Mouse (Mus musculus) embryonic facial prominence, embryonic 13.5 days (tissue): ENCODE data around the gene Nod1. TPM values are rescaled to one million over a fixed set of nuclear protein-coding genes. Genes with fewer than 3 reads are reported as not detected.

Source experiments
- ATAC-seq: fragments of 200-750 bp; cut with Nextera tagmentation; 2 replicates; pipeline ENCODE4 v1.8.0; 2017; ENCODE audit warnings: low read depth; ENCODE audit not compliant: insufficient number of reproducible peaks, insufficient read depth, low FRiP score, low TSS enrichment
- H3K27ac ChIP-seq: fragments of 300-500 bp; sonication (generic); 2 replicates; pipeline ENCODE4 v1.5.1; 2015; ENCODE audit warnings: moderate library complexity, mild to moderate bottlenecking, inconsistent platforms
- H3K27me3 ChIP-seq: fragments of 300-500 bp; sonication (generic); 2 replicates; pipeline ENCODE4 v1.6.1; 2015; ENCODE audit warnings: mild to moderate bottlenecking, inconsistent platforms
- H3K36me3 ChIP-seq: fragments of 300-500 bp; sonication (generic); 2 replicates; pipeline ENCODE4 v1.6.1; 2015; ENCODE audit warnings: mild to moderate bottlenecking, inconsistent platforms
- H3K4me1 ChIP-seq: fragments of 300-500 bp; sonication (generic); 2 replicates; pipeline ENCODE4 v1.6.1; 2015; ENCODE audit warnings: inconsistent platforms
- H3K4me2 ChIP-seq: fragments of 300-500 bp; sonication (generic); 2 replicates; pipeline ENCODE4 v1.6.1; 2015; ENCODE audit warnings: moderate library complexity, mild to moderate bottlenecking, inconsistent platforms
- H3K4me3 ChIP-seq: fragments of 300-500 bp; sonication (generic); 2 replicates; pipeline ENCODE4 v1.5.1; 2015; ENCODE audit warnings: mild to moderate bottlenecking, inconsistent platforms
- H3K9ac ChIP-seq: fragments of 300-500 bp; sonication (generic); 2 replicates; pipeline ENCODE4 v1.6.1; 2015; ENCODE audit warnings: mild to moderate bottlenecking, inconsistent platforms
- H3K9me3 ChIP-seq: fragments of 300-500 bp; sonication (generic); 2 replicates; pipeline ENCODE4 v1.6.1; 2016; ENCODE audit warnings: inconsistent platforms
- WGBS: fragments of 180-500 bp; shearing (Covaris S2); methylation state at CpG from one replicate; pipeline ENCODE4 v1.1.7; 2015; ENCODE audit warnings: mixed read lengths; 5-methylcytosine and 5-hydroxymethylcytosine counted together
- polyA plus RNA-seq: library from polyadenylated mRNA; unstranded; fragments of >200 nt; fragmentation: Nextera tagmentation; extraction: Ambion mirVana; gene quantifications from 2 replicates; pipeline ENCODE4 v1.2.1, GENCODE M21; 2015

Nod1 gene
- polyA plus RNA-seq, 1 experiment from 2014 or later = 4.9 TPM

DNA sequence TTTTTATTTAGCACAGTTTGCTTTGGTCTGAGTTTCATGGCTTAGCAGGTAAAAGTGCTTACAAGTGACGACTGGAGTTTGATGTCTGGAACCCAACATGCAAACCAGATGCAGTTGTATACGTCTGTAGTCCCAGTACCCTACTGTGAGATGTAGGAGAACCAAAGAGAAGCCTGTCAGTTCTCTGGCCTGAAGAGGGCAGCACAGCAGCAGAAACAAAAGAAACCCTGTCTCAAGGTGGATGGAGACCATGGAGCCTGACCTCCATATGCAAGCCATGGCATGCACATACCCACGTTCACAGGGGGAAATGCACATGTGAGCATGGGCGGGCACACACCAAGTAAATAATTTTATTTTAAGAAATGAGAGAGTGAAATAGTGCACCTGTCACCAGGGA lies 54.9 kb downstream of the Nod1 start:
- ATAC-seq = no peak

DNA sequence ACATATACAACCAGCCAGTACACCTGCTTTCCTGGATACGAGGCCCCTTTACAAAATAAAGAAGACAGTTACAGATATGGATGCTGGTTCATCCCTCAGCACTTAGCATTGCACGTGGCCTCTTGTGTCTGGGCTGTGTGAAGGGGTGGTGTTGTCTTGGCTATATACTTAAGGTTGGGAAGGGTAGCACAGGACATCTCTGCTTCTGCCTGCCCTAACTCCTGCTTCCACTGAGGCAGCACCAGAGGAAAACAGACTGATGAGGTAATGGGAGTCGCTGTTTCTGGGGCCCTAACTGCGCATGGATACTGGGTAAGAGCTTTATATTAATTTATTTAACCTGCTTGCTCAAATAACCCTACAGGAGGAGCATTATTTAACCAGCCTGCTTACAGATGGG lies 55.5 kb downstream of the Nod1 start:
- Histone ChIP-seq H3K9ac (no peak overlapping the region), H3K9me3 (no peaks in the 10 kb centered on the region), H3K4me1 (0 out of 2 replicates have a peak, but pooled peaks cover 6% of the 10 kb centered on the region), H3K36me3 (no peaks in the 10 kb centered on the region), H3K27me3 (no peaks in the 10 kb centered on the region), H3K27ac (no peak overlapping the region), H3K4me2 (no peak overlapping the region), H3K4me3 (no peak overlapping the region)
- 71% methylated on average over 4 of the region's 4 CpGs for WGBS
- no peak for ATAC-seq

More for the DNA sequence above, 54.9 kb downstream of the Nod1 start:
- no peak overlapping the region for H3K9ac ChIP-seq
- H3K36me3 ChIP-seq = no peaks in the 10 kb centered on the region
- H3K4me2 ChIP-seq = no peak overlapping the region
- WGBS = 33% methylated on average over 4 of the region's 4 CpGs
- H3K9me3 ChIP-seq = no peaks in the 10 kb centered on the region
- H3K27me3 ChIP-seq = no peaks in the 10 kb centered on the region
- no peak overlapping the region for H3K27ac ChIP-seq
- H3K4me3 ChIP-seq = no peak overlapping the region
- 0 out of 2 replicates have a peak, but pooled peaks cover 6% of the 10 kb centered on the region for H3K4me1 ChIP-seq

DNA sequence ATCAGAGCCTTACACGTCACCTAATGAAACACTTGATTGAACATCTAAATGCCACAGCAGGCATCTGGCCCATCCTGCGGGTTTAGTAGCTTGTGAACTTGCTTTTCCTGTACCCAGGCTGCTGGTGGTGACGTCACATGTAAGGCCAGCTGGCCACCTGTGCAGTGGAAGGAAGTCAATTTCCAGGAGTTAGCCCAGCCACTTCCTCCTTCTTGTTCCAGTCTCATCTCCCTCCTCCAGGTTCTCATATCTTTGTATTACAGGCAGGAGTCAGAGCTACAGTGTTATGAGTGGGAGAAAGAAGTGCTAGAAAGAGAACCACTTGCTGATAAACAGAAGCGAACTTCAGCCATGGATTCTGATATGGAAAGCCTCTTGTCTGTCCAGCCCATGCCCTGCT lies 56.2 kb downstream of the Nod1 start:
- no peaks in the 10 kb centered on the region for H3K9me3 ChIP-seq
- no peak overlapping the region for H3K4me2 ChIP-seq
- H3K4me3 ChIP-seq = no peak overlapping the region
- WGBS = 65% methylated on average over 4 of the region's 4 CpGs
- H3K9ac ChIP-seq = no peak overlapping the region
- no peak for ATAC-seq
- 0 out of 2 replicates have a peak, but pooled peaks cover 6% of the 10 kb centered on the region for H3K4me1 ChIP-seq
- H3K27me3 ChIP-seq = no peaks in the 10 kb centered on the region
- no peaks in the 10 kb centered on the region for H3K36me3 ChIP-seq
- no peak overlapping the region for H3K27ac ChIP-seq

DNA sequence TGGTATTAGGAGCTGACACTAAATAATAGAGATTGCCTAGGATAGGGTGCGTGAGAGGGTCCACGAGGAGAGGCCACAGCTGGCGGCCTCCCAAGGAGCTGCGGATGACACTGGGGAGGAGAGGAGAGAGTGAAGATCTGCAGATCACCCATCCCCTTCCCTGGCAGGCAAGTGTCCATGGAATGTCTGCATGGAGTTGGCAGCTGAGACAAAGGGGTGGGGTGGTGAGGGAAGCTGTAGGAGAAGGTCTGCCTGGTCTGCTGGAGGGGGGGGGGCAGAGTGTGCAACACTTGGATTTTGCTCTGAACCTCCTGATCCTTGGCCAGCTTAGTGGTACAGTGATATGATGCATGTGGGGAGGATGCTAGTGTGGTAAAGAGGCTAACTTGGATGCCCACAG lies 57.4 kb downstream of the Nod1 start:
- WGBS = 79% methylated on average over 4 of the region's 4 CpGs
- H3K4me2 ChIP-seq = no peak overlapping the region
- H3K4me1 ChIP-seq = no peaks in the 10 kb centered on the region
- H3K9ac ChIP-seq = no peak overlapping the region
- H3K27ac ChIP-seq = no peak overlapping the region
- H3K27me3 ChIP-seq = no peaks in the 10 kb centered on the region
- no peaks in the 10 kb centered on the region for H3K9me3 ChIP-seq
- no peak for ATAC-seq
- H3K4me3 ChIP-seq = no peak overlapping the region
- no peaks in the 10 kb centered on the region for H3K36me3 ChIP-seq

DNA sequence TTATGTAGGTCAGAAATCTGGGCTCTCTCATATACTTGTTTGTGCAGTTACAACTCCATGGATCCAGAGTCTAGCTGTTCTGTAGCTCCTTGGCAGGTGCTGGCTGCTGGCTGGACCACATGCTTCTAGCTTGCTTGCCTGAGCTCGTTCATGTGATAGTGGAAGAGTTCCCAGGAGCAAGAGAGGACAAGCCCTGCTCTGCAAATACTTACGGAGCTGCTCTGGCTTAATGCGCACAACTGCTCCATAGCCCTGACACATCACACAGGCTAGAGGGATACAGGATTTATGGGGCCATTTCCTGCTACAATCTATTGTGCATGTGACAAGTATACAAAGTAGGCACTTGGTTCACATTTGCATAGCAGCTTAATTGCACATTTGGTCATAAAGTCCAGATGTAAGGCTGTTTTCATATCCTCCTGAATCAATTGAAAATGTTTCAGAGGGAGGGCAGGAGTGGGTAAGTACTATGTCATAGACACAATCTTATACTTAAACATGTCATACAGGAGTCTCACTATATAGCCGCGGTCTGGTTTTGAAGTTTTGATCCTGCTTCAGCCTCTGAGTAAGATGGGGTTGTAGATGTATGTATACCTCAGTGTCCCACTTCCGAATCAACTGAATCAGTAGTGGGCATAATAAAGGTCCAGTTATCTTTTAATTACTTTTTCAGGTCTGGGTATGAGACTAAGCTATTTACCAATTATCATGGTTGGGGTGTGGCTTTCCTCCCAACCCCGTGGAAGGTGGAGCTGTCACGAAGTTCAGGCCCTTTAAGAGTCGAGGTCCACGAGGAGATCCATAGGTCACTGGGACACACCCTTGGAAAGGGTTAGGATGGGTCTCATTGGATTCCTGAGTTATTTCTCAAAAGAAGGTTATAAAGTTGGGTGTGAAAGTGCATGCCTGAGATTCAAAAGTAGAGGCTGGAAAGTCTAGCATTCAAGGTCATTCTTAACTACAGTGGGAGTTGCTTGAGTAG lies 66.1 kb downstream of the Nod1 start:
- no peak overlapping the region for H3K4me3 ChIP-seq
- 82% methylated on average over 10 of the region's 10 CpGs for WGBS
- H3K9me3 ChIP-seq = no peaks in the 10 kb centered on the region
- no peaks in the 10 kb centered on the region for H3K36me3 ChIP-seq
- no peaks in the 10 kb centered on the region for H3K27me3 ChIP-seq
- H3K4me2 ChIP-seq = no peak overlapping the region
- no peaks in the 10 kb centered on the region for H3K4me1 ChIP-seq
- H3K9ac ChIP-seq = no peak overlapping the region
- no peak overlapping the region for H3K27ac ChIP-seq
- peak; percentile 59; the same call in 1 of the 2 replicates for ATAC-seq

DNA sequence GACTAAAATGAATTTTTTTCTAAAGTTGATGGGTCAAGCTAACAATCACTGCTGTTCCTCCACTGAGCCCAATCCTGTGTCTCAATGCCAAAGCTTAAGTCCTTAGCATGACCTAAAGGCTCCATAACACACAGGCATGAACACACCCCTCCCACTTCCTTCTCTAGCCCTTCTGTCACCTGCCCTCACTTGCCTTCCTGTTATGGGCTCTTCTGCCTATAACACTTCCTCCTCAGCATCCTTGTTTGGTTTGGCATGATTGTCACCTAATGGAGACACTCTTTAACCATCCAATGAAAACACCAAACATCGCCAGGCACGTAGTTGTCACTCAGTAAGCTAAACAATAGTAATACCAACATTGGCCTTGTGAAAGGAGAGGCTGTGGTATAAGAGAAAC lies 69.9 kb downstream of the Nod1 start:
- H3K4me3 ChIP-seq = no peak overlapping the region
- ATAC-seq = no peak
- WGBS = 92% methylated on average over 2 of the region's 2 CpGs

DNA sequence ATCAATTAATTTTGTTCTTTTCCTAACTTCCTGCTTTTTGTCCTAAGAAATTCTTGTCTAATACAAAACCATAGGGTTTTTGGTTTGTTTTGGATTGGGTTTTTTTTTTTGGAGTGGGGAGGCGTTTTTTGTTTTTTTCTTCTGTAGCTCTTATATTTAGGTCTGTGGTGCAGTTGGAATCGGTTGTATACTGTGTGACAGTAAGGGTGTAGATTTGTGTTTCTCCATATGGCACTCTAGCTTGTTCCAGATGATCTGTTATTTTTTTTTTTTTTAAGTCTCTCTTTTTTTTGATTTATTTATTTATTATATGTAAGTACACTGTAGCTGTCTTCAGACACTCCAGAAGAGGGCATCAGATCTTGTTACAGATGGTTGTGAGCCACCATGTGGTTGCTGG lies 72.2 kb downstream of the Nod1 start:
- no peaks in the 10 kb centered on the region for H3K9me3 ChIP-seq
- H3K4me1 ChIP-seq = no peaks in the 10 kb centered on the region
- no peak overlapping the region for H3K27ac ChIP-seq
- H3K9ac ChIP-seq = no peak overlapping the region
- H3K36me3 ChIP-seq = no peaks in the 10 kb centered on the region
- ATAC-seq = no peak
- whole genome bisulfite sequencing = 83% methylated on average over 2 of the region's 2 CpGs
- H3K27me3 ChIP-seq = no peaks in the 10 kb centered on the region
- H3K4me2 ChIP-seq = no peak overlapping the region
- no peak overlapping the region for H3K4me3 ChIP-seq

More for the DNA sequence above, 69.9 kb downstream of the Nod1 start:
- Histone ChIP-seq H3K4me2 (no peak overlapping the region), H3K27me3 (no peaks in the 10 kb centered on the region), H3K36me3 (no peaks in the 10 kb centered on the region), H3K9me3 (no peaks in the 10 kb centered on the region), H3K27ac (no peak overlapping the region), H3K4me1 (no peaks in the 10 kb centered on the region), H3K9ac (no peak overlapping the region)

DNA sequence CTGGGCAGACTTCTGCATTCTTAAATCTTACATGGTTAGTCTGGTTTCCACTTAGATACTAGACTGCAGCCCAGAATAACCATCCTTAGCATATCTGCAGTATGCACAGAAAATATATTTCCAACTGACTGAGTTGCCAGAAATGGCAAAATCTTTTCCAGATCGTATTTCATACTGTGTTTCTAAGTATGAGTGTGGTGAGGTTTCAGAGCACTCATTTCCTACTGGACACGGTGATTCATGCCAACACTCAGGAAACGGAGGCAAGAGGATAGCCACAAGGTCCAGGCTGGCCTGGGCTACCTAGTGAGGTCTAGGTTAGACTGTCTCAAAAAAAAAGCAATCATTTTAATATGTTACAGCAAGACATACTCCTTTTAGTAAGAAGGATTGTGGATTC lies 81.0 kb downstream of the Nod1 start:
- Histone ChIP-seq H3K4me2 (no peak overlapping the region), H3K4me1 (no peaks in the 10 kb centered on the region), H3K27ac (no peak overlapping the region), H3K9ac (no peak overlapping the region), H3K36me3 (no peaks in the 10 kb centered on the region), H3K27me3 (no peaks in the 10 kb centered on the region), H3K4me3 (no peak overlapping the region), H3K9me3 (no peaks in the 10 kb centered on the region)
- 70% methylated on average over 3 of the region's 3 CpGs for WGBS
- no peak for ATAC-seq

DNA sequence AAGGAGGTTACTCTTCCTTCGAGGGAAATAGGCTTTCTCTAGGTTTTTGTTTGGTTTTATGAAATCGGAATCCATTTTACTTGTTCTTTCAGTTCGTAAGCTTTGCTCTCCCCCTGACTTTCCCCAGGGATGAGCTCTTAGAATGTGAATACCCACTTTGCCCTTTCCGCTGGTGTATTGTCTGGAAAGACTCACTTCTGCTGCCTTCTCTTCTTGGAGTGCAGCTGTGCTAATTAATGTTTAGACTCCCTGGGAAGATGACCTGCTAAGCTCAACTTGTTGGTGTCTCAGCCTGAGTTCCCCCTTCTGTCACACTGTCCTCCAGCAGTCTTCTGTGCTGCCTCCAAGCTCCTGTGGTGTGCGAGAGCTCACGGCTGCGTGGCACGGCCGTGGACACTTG lies 82.2 kb downstream of the Nod1 start:
- H3K4me1 ChIP-seq = no peaks in the 10 kb centered on the region
- H3K9ac ChIP-seq = no peak overlapping the region
- no peak overlapping the region for H3K27ac ChIP-seq
- no peaks in the 10 kb centered on the region for H3K9me3 ChIP-seq
- ATAC-seq = no peak
- no peaks in the 10 kb centered on the region for H3K36me3 ChIP-seq
- no peaks in the 10 kb centered on the region for H3K27me3 ChIP-seq
- no peak overlapping the region for H3K4me3 ChIP-seq
- 69% methylated on average over 9 of the region's 9 CpGs for WGBS
- no peak overlapping the region for H3K4me2 ChIP-seq

DNA sequence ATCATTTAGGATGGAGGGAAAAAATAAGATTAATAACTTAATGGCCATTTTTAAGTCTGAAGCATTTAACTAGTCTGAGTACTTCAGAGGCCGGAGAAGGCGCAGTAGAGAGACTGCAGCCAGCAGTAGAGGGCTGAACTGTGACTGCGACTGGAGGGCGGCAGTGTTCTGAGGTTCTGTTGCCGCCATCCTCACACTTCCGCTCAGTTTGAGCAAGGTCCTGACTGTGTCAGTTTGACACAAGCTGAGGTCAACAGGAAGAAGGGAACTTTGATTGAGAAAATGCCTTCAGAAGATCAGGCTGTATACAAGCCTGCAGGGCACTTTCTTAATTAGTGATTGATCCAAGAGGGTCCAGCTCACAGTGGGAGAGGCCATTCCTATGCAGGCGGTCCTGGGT lies 86.2 kb downstream of the Nod1 start:
- no peak for ATAC-seq
- Histone ChIP-seq H3K9ac (no peak overlapping the region), H3K4me2 (no peak overlapping the region), H3K4me3 (no peak overlapping the region), H3K36me3 (no peaks in the 10 kb centered on the region), H3K27me3 (no peaks in the 10 kb centered on the region), H3K27ac (no peak overlapping the region), H3K4me1 (no peaks in the 10 kb centered on the region), H3K9me3 (no peaks in the 10 kb centered on the region)
- 52% methylated on average over 7 of the region's 7 CpGs for WGBS

DNA sequence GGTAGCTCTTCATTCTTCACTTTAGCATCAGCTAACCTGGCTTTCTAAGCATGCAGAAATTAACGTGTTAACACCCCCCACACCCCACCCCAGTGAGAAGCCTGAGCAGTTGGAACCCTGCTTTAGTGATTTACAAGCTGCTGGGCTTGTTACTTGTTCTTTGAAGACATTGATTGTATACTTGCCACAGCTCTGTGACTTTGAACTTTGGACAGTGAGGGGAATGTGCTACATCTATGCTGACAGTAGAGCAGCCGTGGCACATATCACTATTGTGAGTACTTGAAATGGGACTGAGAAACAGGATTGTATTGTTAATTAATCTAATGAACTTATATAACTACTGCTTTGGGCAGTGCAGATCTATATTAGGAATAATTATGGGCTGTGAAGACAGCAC lies 89.0 kb downstream of the Nod1 start:
- peaks cover 5% of the 10 kb centered on the region; the same call in 1 of the 2 replicates for H3K36me3 ChIP-seq
- H3K9ac ChIP-seq = no peak overlapping the region
- no peaks in the 10 kb centered on the region for H3K9me3 ChIP-seq
- WGBS = 85% methylated on average over 2 of the region's 2 CpGs
- no peak for ATAC-seq
- H3K27ac ChIP-seq = no peak overlapping the region
- no peak overlapping the region for H3K4me2 ChIP-seq
- H3K4me3 ChIP-seq = no peak overlapping the region
- H3K27me3 ChIP-seq = no peaks in the 10 kb centered on the region
- H3K4me1 ChIP-seq = no peaks in the 10 kb centered on the region

DNA sequence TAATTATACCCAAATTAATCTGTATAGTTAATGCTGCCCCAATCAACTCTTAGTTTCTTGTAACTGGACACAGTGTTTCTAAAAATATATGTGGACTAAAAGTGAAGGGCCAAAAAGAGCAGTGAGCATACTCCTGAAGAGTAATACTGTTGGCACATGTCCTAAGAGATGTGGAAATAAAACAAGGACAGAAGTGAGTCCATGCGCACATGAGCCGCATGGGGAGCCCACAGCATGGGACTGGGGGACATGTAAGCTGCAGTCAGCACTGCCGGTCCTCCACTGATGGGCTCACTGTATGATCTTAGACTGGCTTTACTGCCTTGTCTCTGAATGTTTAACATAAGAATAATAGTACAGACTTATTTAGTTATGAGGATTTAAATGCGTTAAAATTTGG lies 92.3 kb downstream of the Nod1 start:
- Histone ChIP-seq H3K9me3 (no peaks in the 10 kb centered on the region), H3K27ac (no peak overlapping the region), H3K4me2 (no peak overlapping the region), H3K27me3 (no peaks in the 10 kb centered on the region), H3K4me3 (no peak overlapping the region), H3K4me1 (no peaks in the 10 kb centered on the region), H3K9ac (no peak overlapping the region), H3K36me3 (peaks cover 5% of the 10 kb centered on the region; the same call in 1 of the 2 replicates)
- no peak for ATAC-seq
- 93% methylated on average over 4 of the region's 4 CpGs for WGBS
